Mouse (Mus musculus) lung, embryonic 14.5 days (tissue): ENCODE measurements around the gene Vmn1r223. TPM values are rescaled to one million over a fixed set of nuclear protein-coding genes. Genes with fewer than 3 reads are reported as not detected.
A peak's percentile ranks its signal among the peaks of the same experiment; 100 is the strongest.
"Not testable (repeated sequence)": the region's sequence is repeated elsewhere in the genome, so short reads cannot be mapped to it uniquely, and the experiment has no call there.

Experiments
- ATAC-seq: fragments of 200-750 bp; cut with Nextera tagmentation; 2 replicates; pipeline ENCODE4 v1.8.0; 2017; ENCODE audit warnings: mild to moderate bottlenecking, moderate TSS enrichment, moderate library complexity; ENCODE audit not compliant: insufficient read depth
- DNase-seq: peaks from one replicate; pipeline ENCODE4 v3.0.0-alpha.2; 2015
- H3K27ac ChIP-seq: fragments of 300-500 bp; sonication (generic); 2 replicates; pipeline ENCODE4 v1.5.1; 2014; ENCODE audit warnings: low read depth, mild to moderate bottlenecking, moderate library complexity
- H3K27me3 ChIP-seq: fragments of 300-500 bp; sonication (generic); 2 replicates; pipeline ENCODE4 v1.6.1; 2014; ENCODE audit warnings: low read length, control low read depth; ENCODE audit not compliant: insufficient read depth
- H3K36me3 ChIP-seq: fragments of 300-500 bp; sonication (generic); 2 replicates; pipeline ENCODE4 v1.6.1; 2014; ENCODE audit warnings: control low read depth; ENCODE audit not compliant: insufficient read depth
- H3K4me1 ChIP-seq: fragments of 300-500 bp; sonication (generic); 2 replicates; pipeline ENCODE4 v1.6.1; 2014; ENCODE audit warnings: antibody characterized with exemption, control low read depth; ENCODE audit not compliant: insufficient read depth
- H3K4me2 ChIP-seq: fragments of 300-500 bp; sonication (generic); 2 replicates; pipeline ENCODE4 v1.6.1; 2014; ENCODE audit warnings: mild to moderate bottlenecking
- H3K4me3 ChIP-seq: fragments of 300-500 bp; sonication (generic); 2 replicates; pipeline ENCODE4 v1.5.1; 2014; ENCODE audit warnings: low read depth, low read length
- H3K9ac ChIP-seq: fragments of 300-500 bp; sonication (generic); 2 replicates; pipeline ENCODE4 v1.6.1; 2014
- H3K9me3 ChIP-seq: fragments of 300-500 bp; sonication (generic); 2 replicates; pipeline ENCODE4 v1.6.1; 2016; ENCODE audit warnings: low read depth, low read length, control low read depth
- CTCF ChIP-seq: IDR thresholded peaks from 2 replicates; pipeline ENCODE4 v1.5.1; 2016; ENCODE audit warnings: antibody characterized with exemption, low read depth
- WGBS: fragments of 180-500 bp; shearing (Covaris S2); extraction: QIAGEN DNeasy Blood & Tissue Kit; methylation state at CpG from one replicate; pipeline ENCODE4 v1.1.7; 2014; 5-methylcytosine and 5-hydroxymethylcytosine counted together
- polyA plus RNA-seq: library from polyadenylated mRNA; unstranded; fragments of >200 nt; fragmentation: Nextera tagmentation; extraction: Ambion mirVana; gene quantifications from 2 replicates; pipeline ENCODE4 v1.2.1, GENCODE M21; 2014

The Vmn1r223 gene
- not detected in 2 replicates for polyA plus RNA-seq

DNA sequence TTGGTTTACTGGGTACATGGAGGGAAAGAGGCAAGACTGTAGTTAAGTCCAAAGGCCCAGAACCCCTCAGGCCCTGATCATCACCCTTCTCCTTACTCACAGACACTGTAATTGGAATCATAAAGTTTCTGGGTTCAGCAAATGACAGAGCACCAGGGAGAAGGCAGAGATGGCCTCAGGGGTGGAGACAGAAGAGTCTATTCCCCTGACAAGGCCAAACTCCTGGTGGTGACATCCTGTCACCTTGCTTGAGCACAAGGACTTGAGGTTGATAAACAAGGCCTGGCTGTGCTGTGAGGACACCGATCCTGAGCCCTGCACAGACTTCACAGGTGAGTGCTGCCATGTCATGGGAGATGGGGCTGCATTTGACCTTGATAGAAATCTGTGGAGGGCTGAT lies at the start of gene Vmn1r223:
TSS of gene Vmn1r223 (plus strand) at position 301 of the 400 bp plus-strand sequence.
- not testable (repeated sequence) for ATAC-seq, H3K4me3 ChIP-seq, H3K27ac ChIP-seq, DNase-seq, H3K9ac ChIP-seq, H3K4me2 ChIP-seq, H3K27me3 ChIP-seq, H3K9me3 ChIP-seq, H3K4me1 ChIP-seq, H3K36me3 ChIP-seq
- WGBS = 68% methylated on average over 1 of the region's 1 CpGs

DNA sequence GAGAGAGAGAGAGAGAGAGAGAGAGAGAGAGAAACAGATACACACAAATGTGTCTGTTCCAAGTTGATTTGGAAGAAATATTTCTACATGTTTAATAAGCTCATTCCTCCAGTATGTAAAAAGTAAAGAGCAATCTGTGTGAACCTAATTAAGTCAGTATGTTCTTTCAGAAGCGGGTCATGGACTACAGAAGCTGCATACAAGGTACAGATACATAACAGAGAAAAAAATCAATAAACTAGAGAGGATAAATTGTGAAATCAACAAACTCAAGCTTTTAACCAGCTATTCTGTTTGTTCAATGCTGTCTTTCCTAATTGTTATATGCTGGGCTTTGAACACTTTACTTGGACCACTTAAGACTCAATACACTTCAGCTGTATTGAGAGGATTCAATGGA lies 43.0 kb upstream of the Vmn1r223 start:
- not testable (repeated sequence) for ATAC-seq, H3K9ac ChIP-seq, H3K27ac ChIP-seq, H3K9me3 ChIP-seq, DNase-seq, H3K36me3 ChIP-seq, H3K4me1 ChIP-seq, H3K4me2 ChIP-seq, H3K27me3 ChIP-seq, H3K4me3 ChIP-seq
- WGBS = 59% methylated on average over 1 of the region's 1 CpGs

DNA sequence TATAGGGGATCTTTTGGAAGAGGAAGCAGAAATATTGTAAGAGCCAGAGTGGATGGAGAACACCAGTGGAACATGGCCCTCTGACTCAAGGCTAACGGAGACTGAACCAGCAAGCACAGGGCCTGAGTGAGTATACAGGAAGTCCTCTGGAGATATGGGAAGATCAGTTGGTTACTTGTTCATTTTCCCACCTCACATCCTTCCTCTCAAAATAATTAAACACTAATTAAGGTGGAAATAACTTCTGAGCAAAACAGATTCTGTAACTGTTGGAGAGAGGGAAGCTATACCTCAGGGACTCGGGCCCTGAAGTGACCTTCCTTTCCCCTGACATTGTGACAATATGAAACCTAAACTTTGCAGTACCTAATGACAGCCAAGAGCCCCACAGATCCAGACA lies 33.1 kb upstream of the Vmn1r223 start, which contains the start of gene Vmn1r221:
TSS of gene Vmn1r221 (plus strand) at position 301 of the 400 bp plus-strand sequence.
- H3K4me1 ChIP-seq, H3K4me2 ChIP-seq, H3K36me3 ChIP-seq, H3K27ac ChIP-seq, H3K9ac ChIP-seq, H3K9me3 ChIP-seq, H3K27me3 ChIP-seq, H3K4me3 ChIP-seq, DNase-seq, ATAC-seq: not testable (repeated sequence)
- 81% methylated on average over 2 of the region's 2 CpGs for WGBS

DNA sequence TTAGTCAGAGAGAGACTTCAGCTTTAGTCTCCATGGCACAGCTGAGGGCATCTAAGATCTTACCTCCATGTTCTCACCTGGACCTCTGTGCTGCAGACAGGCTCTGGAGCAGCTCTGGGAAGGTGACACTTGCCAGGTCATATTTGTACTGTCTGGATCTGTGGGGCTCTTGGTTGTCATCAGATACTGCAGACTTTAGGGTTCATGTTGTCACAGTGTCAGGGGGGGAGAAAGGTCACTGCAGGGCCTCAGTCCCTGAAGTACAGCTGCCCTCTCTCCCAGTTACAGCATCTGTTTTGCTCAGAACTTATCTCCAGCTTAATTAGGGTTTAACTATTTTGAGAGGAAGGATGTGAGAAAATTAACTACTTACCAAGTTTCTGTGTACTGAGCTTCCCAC lies 11.1 kb upstream of the Vmn1r223 start, which contains the start of gene Vmn1r222:
TSS of gene Vmn1r222 (minus strand) at position 101 of the 400 bp plus-strand sequence.
- not testable (repeated sequence) for H3K4me3 ChIP-seq, H3K9ac ChIP-seq, H3K4me2 ChIP-seq, H3K27ac ChIP-seq, H3K36me3 ChIP-seq, H3K9me3 ChIP-seq, ATAC-seq, DNase-seq, H3K4me1 ChIP-seq, H3K27me3 ChIP-seq

- H3K9me3 ChIP-seq = no peaks in the 10 kb centered on the region
- ATAC-seq (no peak), DNase-seq (no peak)
- no peaks in the 10 kb centered on the region for H3K36me3 ChIP-seq
- H3K27ac ChIP-seq = no peak overlapping the region
- H3K27me3 ChIP-seq = no peaks in the 10 kb centered on the region
- H3K4me2 ChIP-seq = no peak overlapping the region
- H3K9ac ChIP-seq = no peak overlapping the region
- H3K4me3 ChIP-seq = no peak overlapping the region
- TF ChIP-seq CTCF = no peak
- WGBS = 76% methylated on average over 2 of the region's 2 CpGs
- no peaks in the 10 kb centered on the region for H3K4me1 ChIP-seq
Measured at GRCm38 (mm10) chr13:23258546-23259048, 11.7 kb downstream of the Vmn1r223 start.

DNA sequence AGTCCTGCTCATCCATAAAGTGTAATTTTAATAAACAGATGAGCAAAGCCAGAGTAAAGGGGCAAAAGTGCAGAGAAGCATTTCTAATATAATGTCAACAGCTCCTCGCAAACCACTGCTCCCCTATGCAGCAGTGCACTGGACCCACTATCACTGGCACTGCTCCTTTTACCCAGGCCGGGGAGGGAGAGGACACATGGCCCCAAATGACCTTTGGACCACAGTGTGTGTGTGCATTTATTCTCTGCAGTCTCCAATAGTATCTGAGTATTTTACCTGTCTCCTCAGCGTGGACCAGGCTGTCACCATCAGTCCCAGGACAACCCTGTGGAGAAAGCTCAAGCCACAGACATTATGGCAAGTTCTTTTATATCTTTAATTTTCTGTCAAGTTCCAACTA lies 21.7 kb downstream of the Vmn1r223 start:
- not testable (repeated sequence) for H3K4me3 ChIP-seq, DNase-seq, H3K9me3 ChIP-seq, H3K27ac ChIP-seq, H3K27me3 ChIP-seq, H3K4me2 ChIP-seq, ATAC-seq, H3K36me3 ChIP-seq, H3K4me1 ChIP-seq, H3K9ac ChIP-seq
- 75% methylated on average over 2 of the region's 3 CpGs for WGBS

GRCm38 (mm10) chr13:23269127-23269526 lies 22.2 kb downstream of the Vmn1r223 start:
- not testable (repeated sequence) for H3K4me1 ChIP-seq, H3K27me3 ChIP-seq, H3K4me2 ChIP-seq, H3K9ac ChIP-seq, H3K4me3 ChIP-seq, H3K9me3 ChIP-seq, H3K27ac ChIP-seq, H3K36me3 ChIP-seq
- peak; percentile 28; the same call in 1 of the 2 replicates for TF ChIP-seq CTCF
- DNase-seq (peak; percentile 54), ATAC-seq (peak; percentile 68; the same call in 1 of the 2 replicates)
- 40% methylated on average over 4 of the region's 4 CpGs for WGBS

DNA sequence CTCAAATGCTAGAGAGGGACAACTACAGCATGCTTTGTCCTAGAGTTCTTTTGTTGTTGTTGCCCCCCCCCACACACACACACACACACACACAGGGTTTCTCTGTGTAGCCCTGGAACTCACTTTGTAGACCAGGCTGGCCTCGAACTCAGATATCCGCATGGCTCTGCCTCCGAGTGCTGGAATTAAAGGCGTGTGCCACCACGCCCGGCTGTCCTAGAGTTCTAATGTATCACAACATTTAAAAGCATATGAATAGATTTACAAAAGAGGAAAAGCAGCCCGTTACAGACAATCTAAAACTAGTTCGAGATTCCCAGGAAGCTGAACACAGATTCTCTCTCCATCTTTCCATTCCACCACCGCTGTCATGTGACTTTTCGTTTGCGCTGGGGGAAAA lies 22.7 kb downstream of the Vmn1r223 start:
- DNase-seq (peak; percentile 1), ATAC-seq (no peak; the same call in 1 of the 2 replicates)
- Histone ChIP-seq H3K27ac (no peak overlapping the region), H3K4me2 (peak overlapping the region; percentile 56), H3K27me3 (no peaks in the 10 kb centered on the region), H3K4me3 (peak overlapping the region; percentile 29), H3K9me3 (no peaks in the 10 kb centered on the region), H3K9ac (peak overlapping the region; percentile 13; the same call in 1 of the 2 replicates), H3K4me1 (no peaks in the 10 kb centered on the region), H3K36me3 (no peaks in the 10 kb centered on the region)
- no peak for TF ChIP-seq CTCF
- WGBS = 26% methylated on average over 11 of the region's 11 CpGs
